Mouse (Mus musculus) testis, adult 10 weeks (tissue): ENCODE measurements around the gene Ninj1. TPM values are rescaled to one million over a fixed set of nuclear protein-coding genes. Genes with fewer than 3 reads are reported as not detected.

ENCODE experiments used
- polyA plus RNA-seq: library from polyadenylated mRNA; stranded (reverse); fragments of 350-450 nt; fragmentation: Illumina TruSeq; extraction: RNeasy Lipid Tissue Mini Kit (QIAGEN cat#74804); gene quantifications from one replicate; pipeline ENCODE4 v1.2.3, GENCODE M21; 2014; ENCODE audit warnings: low read depth, low replicate concordance

The Ninj1 gene
- polyA plus RNA-seq: not detected

DNA sequence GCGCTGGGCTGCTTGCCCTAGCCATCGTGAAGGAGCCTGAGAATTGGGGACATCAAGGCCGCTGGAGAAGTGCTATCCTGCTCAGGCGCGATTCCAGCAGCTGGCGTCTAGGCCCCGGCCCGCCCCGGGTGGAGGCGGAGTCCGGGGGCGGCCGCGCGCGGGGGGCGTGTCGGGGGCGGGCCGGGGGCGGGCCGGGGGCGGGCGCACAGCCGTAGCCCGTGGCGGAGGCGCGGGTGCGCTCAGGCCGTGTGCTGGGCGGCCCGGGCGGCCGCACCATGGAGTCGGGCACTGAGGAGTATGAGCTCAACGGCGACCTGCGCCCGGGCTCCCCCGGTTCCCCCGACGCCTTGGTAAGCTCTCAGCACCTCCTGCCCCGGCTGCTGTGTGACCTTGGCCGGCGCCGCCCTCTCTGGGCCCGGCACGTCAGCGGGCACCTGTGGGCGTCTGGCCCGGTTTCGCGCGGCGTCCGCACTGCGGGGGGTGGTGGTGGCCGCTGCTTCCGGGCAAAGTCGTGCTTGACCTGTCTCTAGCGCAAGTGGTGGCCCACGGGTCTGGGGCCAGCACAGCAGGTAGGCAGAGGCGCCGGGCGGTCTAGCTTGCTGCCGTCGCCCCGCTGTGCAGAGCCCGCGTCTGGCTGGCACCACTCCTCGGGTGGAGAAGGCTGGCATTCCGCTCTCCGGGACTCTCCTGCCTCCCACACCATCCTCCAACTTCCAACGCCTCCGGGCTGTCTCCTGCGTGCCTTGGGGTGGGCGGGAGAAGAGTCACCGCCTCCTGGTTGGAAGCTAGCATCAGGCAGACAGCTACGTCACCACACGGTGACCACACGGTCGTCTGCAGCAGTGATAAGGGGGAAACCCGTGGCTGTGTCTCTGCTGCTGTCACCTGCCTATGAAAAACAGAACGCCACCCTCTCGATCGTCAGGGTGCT lies at the start of gene Ninj1:
Ninj1 (plus strand) TSS at position 198 of the 931 bp plus-strand sequence.

GRCm38 (mm10) chr13:49147858-49148226 lies 39.4 kb upstream of the Ninj1 start, which contains the start of gene Wnk2:
TSS of gene Wnk2 (minus strand) at chr13:49148014.

DNA sequence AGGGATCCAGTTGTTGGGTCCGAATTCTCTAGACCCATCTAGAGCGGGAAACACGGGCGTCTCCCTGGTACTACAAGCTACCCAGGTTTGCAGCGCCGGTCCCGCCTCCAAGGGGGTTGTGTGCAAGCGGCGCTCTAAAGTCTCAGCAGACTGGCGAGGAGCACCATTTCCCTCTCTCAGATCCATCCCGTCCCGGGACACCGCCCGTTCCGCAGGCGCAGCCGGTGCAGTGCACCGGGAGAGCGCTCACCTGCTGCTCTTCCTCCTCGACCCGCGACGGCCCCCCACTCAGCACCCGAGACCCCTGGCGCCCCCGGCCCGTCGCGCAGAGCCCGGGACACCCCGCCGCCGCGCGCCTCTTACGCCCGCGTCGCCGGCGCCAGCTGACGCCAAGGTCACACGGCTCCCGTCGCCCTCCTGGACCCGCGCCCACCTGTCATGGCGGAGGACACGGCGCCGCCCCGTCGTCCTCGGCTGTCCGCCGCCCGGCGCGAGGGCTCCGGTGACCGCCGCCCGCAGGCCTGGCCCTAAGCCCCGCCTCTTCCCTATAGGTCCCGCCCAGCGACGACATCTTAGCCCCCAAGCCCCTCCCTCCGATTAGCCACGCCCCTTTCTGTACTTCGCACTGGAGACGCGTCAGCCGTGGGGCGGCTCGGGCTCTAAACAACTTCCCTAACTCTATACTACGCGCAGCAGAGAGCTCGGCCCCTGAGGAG lies 28.4 kb downstream of the Ninj1 start, which contains the start of gene Card19:
Card19 (minus strand) TSS at position 534 of the 716 bp plus-strand sequence.

Other genes starting within 250 kb of the Ninj1 start
- gene Fam120a, start 219.5 kb upstream of the Ninj1 start, polyA plus RNA-seq: 22.0 TPM
- gene Wnk2, start 39.5 kb upstream of the Ninj1 start, polyA plus RNA-seq: 0.04 TPM
- 0.36 TPM for gene Card19, start 28.6 kb downstream of the Ninj1 start, polyA plus RNA-seq
- 6.5 TPM for gene Susd3, start 61.2 kb downstream of the Ninj1 start, polyA plus RNA-seq
- 0.25 TPM for gene Fgd3, start 132.8 kb downstream of the Ninj1 start, polyA plus RNA-seq
- 7.8 TPM for gene Bicd2, start 154.1 kb downstream of the Ninj1 start, polyA plus RNA-seq
- 8.6 TPM for gene Ippk, start 233.8 kb downstream of the Ninj1 start, polyA plus RNA-seq